Mouse (Mus musculus): Measurements from ENCODE around the gene Tldc2. TPM values are rescaled to one million over a fixed set of nuclear protein-coding genes. Genes with fewer than 3 reads are reported as not detected.

The Tldc2 gene
- polyA plus RNA-seq (2015; fragmentation: Nextera tagmentation; extraction: Ambion mirVana): 0.27 TPM in 1 of 2 replicates, not detected in the other

GRCm38 (mm10) chr2:157086796-157087195, at the start of gene Tldc2:
Gene Tldc2 (plus strand): TSS chr2:157087055.
- Histone ChIP-seq H3K36me3 (no peaks in the 10 kb centered on the region), H3K4me3 (replicated peaks) (no peak within 1 kb of the TSS), H3K4me1 (peaks cover 20% of the 10 kb centered on the region), H3K27me3 (no peaks in the 10 kb centered on the region), H3K9me3 (replicated peaks) (no peaks in the 10 kb centered on the region), H3K9ac (no peak within 1 kb of the TSS), H3K4me2 (no peak within 1 kb of the TSS), H3K27ac (no peak within 1 kb of the TSS)
- ATAC-seq (replicated peaks; ENCODE audit: low FRiP score): no peak
- 86% methylated on average over 8 of the region's 8 CpGs for WGBS

- no peak overlapping the region for H3K4me2 ChIP-seq
- peaks cover 90% of the 10 kb centered on the region for H3K36me3 ChIP-seq
- 83% methylated on average over 9 of the region's 9 CpGs for WGBS
- H3K4me1 ChIP-seq: no peaks in the 10 kb centered on the region
- no peak overlapping the region for H3K4me3 ChIP-seq (replicated peaks)
- H3K9me3 ChIP-seq (replicated peaks): no peaks in the 10 kb centered on the region
- ATAC-seq (replicated peaks; ENCODE audit: low FRiP score): no peak
- H3K27ac ChIP-seq: no peak overlapping the region
- H3K27me3 ChIP-seq: no peaks in the 10 kb centered on the region
- no peak overlapping the region for H3K9ac ChIP-seq
Observed at GRCm38 (mm10) chr2:157037303-157037702, 49.6 kb upstream of the Tldc2 start.

GRCm38 (mm10) chr2:157039900-157040648, 46.8 kb upstream of the Tldc2 start:
- Histone ChIP-seq H3K4me3 (replicated peaks) (no peak overlapping the region), H3K4me2 (no peak overlapping the region), H3K4me1 (no peaks in the 10 kb centered on the region), H3K27me3 (no peaks in the 10 kb centered on the region), H3K27ac (no peak overlapping the region), H3K36me3 (peaks cover 92% of the 10 kb centered on the region), H3K9ac (no peak overlapping the region), H3K9me3 (replicated peaks) (no peaks in the 10 kb centered on the region)
- WGBS: 89% methylated on average over 49 of the region's 50 CpGs
- peak; percentile 43; the same call in 1 of the 2 replicates for ATAC-seq (replicated peaks; ENCODE audit: low FRiP score)

GRCm38 (mm10) chr2:157040649-157041046, 46.2 kb upstream of the Tldc2 start:
- H3K9me3 ChIP-seq (replicated peaks): no peaks in the 10 kb centered on the region
- no peak for ATAC-seq (replicated peaks; ENCODE audit: low FRiP score)
- no peaks in the 10 kb centered on the region for H3K4me1 ChIP-seq
- H3K9ac ChIP-seq: no peak overlapping the region
- 82% methylated on average over 17 of the region's 17 CpGs for WGBS
- H3K27me3 ChIP-seq: no peaks in the 10 kb centered on the region
- no peak overlapping the region for H3K27ac ChIP-seq
- no peak overlapping the region for H3K4me3 ChIP-seq (replicated peaks)
- H3K4me2 ChIP-seq: no peak overlapping the region
- H3K36me3 ChIP-seq: peaks cover 92% of the 10 kb centered on the region

GRCm38 (mm10) chr2:157041421-157041820, 45.4 kb upstream of the Tldc2 start:
- no peak overlapping the region for H3K27ac ChIP-seq
- no peaks in the 10 kb centered on the region for H3K9me3 ChIP-seq (replicated peaks)
- no peak for ATAC-seq (replicated peaks; ENCODE audit: low FRiP score)
- H3K36me3 ChIP-seq: peaks cover 95% of the 10 kb centered on the region
- no peaks in the 10 kb centered on the region for H3K27me3 ChIP-seq
- H3K4me3 ChIP-seq (replicated peaks): no peak overlapping the region
- 91% methylated on average over 7 of the region's 7 CpGs for WGBS
- no peaks in the 10 kb centered on the region for H3K4me1 ChIP-seq
- H3K9ac ChIP-seq: no peak overlapping the region
- no peak overlapping the region for H3K4me2 ChIP-seq

- no peak for ATAC-seq (replicated peaks; ENCODE audit: low FRiP score)
Observed at GRCm38 (mm10) chr2:157043556-157043955, 43.3 kb upstream of the Tldc2 start.

GRCm38 (mm10) chr2:157043987-157044386, 42.9 kb upstream of the Tldc2 start:
- Histone ChIP-seq H3K27me3 (no peaks in the 10 kb centered on the region), H3K9me3 (replicated peaks) (no peaks in the 10 kb centered on the region), H3K9ac (no peak overlapping the region), H3K4me1 (no peaks in the 10 kb centered on the region), H3K36me3 (peaks cover 95% of the 10 kb centered on the region), H3K4me2 (no peak overlapping the region), H3K4me3 (replicated peaks) (no peak overlapping the region), H3K27ac (no peak overlapping the region)
- no peak for ATAC-seq (replicated peaks; ENCODE audit: low FRiP score)

More at GRCm38 (mm10) chr2:157043556-157043955, 43.3 kb upstream of the Tldc2 start:
- Histone ChIP-seq H3K4me3 (replicated peaks) (no peak overlapping the region), H3K4me1 (no peaks in the 10 kb centered on the region), H3K9me3 (replicated peaks) (no peaks in the 10 kb centered on the region), H3K27ac (no peak overlapping the region), H3K4me2 (no peak overlapping the region), H3K9ac (no peak overlapping the region), H3K36me3 (peaks cover 96% of the 10 kb centered on the region), H3K27me3 (no peaks in the 10 kb centered on the region)
- 95% methylated on average over 8 of the region's 8 CpGs for WGBS

GRCm38 (mm10) chr2:157045932-157046331, 40.9 kb upstream of the Tldc2 start:
- Histone ChIP-seq H3K36me3 (peaks cover 95% of the 10 kb centered on the region), H3K4me1 (no peaks in the 10 kb centered on the region), H3K9ac (no peak overlapping the region), H3K9me3 (replicated peaks) (no peaks in the 10 kb centered on the region), H3K4me2 (no peak overlapping the region), H3K27ac (no peak overlapping the region), H3K27me3 (no peaks in the 10 kb centered on the region), H3K4me3 (replicated peaks) (no peak overlapping the region)
- no peak for ATAC-seq (replicated peaks; ENCODE audit: low FRiP score)
- 95% methylated on average over 2 of the region's 2 CpGs for WGBS

- no peak overlapping the region for H3K4me3 ChIP-seq (replicated peaks)
- no peak for ATAC-seq (replicated peaks; ENCODE audit: low FRiP score)
- H3K9ac ChIP-seq: no peak overlapping the region
- no peaks in the 10 kb centered on the region for H3K27me3 ChIP-seq
- H3K36me3 ChIP-seq: peaks cover 93% of the 10 kb centered on the region
- peaks cover 1% of the 10 kb centered on the region; the same call in 1 of the 2 replicates for H3K4me1 ChIP-seq
- no peaks in the 10 kb centered on the region for H3K9me3 ChIP-seq (replicated peaks)
- no peak overlapping the region for H3K27ac ChIP-seq
- 85% methylated on average over 5 of the region's 5 CpGs for WGBS
- no peak overlapping the region for H3K4me2 ChIP-seq
Observed at GRCm38 (mm10) chr2:157046956-157047355, 39.9 kb upstream of the Tldc2 start.

GRCm38 (mm10) chr2:157048395-157049181, 38.3 kb upstream of the Tldc2 start:
- Histone ChIP-seq H3K4me2 (no peak overlapping the region), H3K4me1 (peaks cover 13% of the 10 kb centered on the region), H3K27ac (no peak overlapping the region), H3K9me3 (replicated peaks) (no peaks in the 10 kb centered on the region), H3K9ac (no peak overlapping the region), H3K27me3 (no peaks in the 10 kb centered on the region), H3K4me3 (replicated peaks) (no peak overlapping the region), H3K36me3 (peaks cover 97% of the 10 kb centered on the region)
- ATAC-seq (replicated peaks; ENCODE audit: low FRiP score): no peak
- WGBS: 89% methylated on average over 13 of the region's 13 CpGs

- Histone ChIP-seq H3K9me3 (replicated peaks) (no peaks in the 10 kb centered on the region), H3K27ac (no peak overlapping the region), H3K4me3 (replicated peaks) (no peak overlapping the region), H3K9ac (no peak overlapping the region), H3K4me2 (no peak overlapping the region), H3K27me3 (no peaks in the 10 kb centered on the region), H3K4me1 (peaks cover 20% of the 10 kb centered on the region), H3K36me3 (peaks cover 94% of the 10 kb centered on the region)
- 79% methylated on average over 8 of the region's 8 CpGs for WGBS
- ATAC-seq (replicated peaks; ENCODE audit: low FRiP score): no peak
Observed at GRCm38 (mm10) chr2:157049831-157050243, 37.0 kb upstream of the Tldc2 start.

GRCm38 (mm10) chr2:157052448-157052847, 34.4 kb upstream of the Tldc2 start:
- 0 out of 2 replicates have a peak, but pooled peaks have one; percentile 30 for ATAC-seq (replicated peaks; ENCODE audit: low FRiP score)
- Histone ChIP-seq H3K27me3 (no peaks in the 10 kb centered on the region), H3K4me2 (no peak overlapping the region), H3K27ac (peak overlapping the region; percentile 29), H3K36me3 (peaks cover 82% of the 10 kb centered on the region), H3K4me3 (replicated peaks) (no peak overlapping the region), H3K4me1 (peaks cover 27% of the 10 kb centered on the region), H3K9ac (no peak overlapping the region), H3K9me3 (replicated peaks) (no peaks in the 10 kb centered on the region)
- 48% methylated on average over 8 of the region's 8 CpGs for WGBS

All from kidney, embryonic 15.5 days (tissue).